8 mouse cellular contexts compared by ENCODE assay signal in the genomic region with DNA sequence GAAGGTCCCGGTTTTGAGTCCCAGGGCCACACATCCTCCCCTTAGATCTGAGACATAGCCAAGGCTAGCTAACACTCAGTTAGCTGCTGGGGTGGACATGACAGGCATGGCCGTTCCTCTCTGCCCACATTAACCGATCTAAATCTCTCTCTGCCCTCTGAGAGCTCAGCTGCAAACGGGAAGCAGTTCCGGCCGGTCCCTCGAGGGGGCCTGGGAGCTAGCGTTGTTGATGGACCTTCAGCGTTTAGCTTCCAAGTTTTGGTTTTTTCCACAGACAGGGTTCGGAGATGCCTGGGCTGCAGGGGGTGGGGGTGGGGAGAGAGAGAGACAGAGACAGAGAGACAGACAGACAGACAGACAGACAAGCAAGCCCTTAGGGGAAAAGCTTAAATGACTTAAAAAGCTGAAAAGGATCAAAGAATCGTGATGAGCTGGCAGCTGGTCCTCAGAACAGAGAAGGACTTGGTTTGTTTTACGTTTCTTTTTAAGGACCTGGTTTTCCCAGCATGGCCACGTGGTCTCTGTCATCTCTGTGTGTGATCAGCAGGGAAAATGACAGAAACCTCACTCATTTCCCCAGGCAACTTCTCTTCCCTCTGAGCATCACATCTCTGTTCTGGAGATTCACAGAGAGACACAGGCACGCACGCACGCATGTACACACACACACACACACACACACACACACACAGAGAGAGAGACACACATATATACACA. TPM values are rescaled to one million over a fixed set of nuclear protein-coding genes. Genes with fewer than 3 reads are reported as not detected.
DNase-seq lines count a peak whose midpoint lies in the region; ATAC-seq and TF ChIP-seq lines count a peak whose summit lies in the region.

No protein-coding gene starts in this region.

- intact Hi-C loops in left cerebral cortex, postnatal 14 days (cut with DNase I), result no loop called here

- no peaks in the 10 kb centered on the region for H3K9me3 ChIP-seq in forebrain, postnatal 0 days (ENCODE audit: low read length)
- no peaks in the 10 kb centered on the region for H3K9me3 ChIP-seq in intestine, embryonic 16.5 days (ENCODE audit: control insufficient read depth, low read length)
- H3K9me3 ChIP-seq in lung, embryonic 15.5 days, result no peaks in the 10 kb centered on the region
- no peaks in the 10 kb centered on the region for H3K9me3 ChIP-seq in neural tube, embryonic 15.5 days (replicated peaks)

- WGBS in forebrain, postnatal 0 days, result 20% methylated on average over 16 of the region's 16 CpGs
- WGBS in intestine, embryonic 16.5 days, result 19% methylated on average over 16 of the region's 16 CpGs
- WGBS in lung, embryonic 15.5 days, result 18% methylated on average over 16 of the region's 16 CpGs
- WGBS in neural tube, embryonic 15.5 days, result 24% methylated on average over 16 of the region's 16 CpGs

- no peaks in the 10 kb centered on the region for H3K36me3 ChIP-seq in forebrain, postnatal 0 days (ENCODE audit: insufficient read depth)
- no peaks in the 10 kb centered on the region for H3K36me3 ChIP-seq in intestine, embryonic 16.5 days (ENCODE audit: control insufficient read depth, insufficient read depth, low read length)
- no peaks in the 10 kb centered on the region for H3K36me3 ChIP-seq in lung, embryonic 15.5 days
- no peaks in the 10 kb centered on the region for H3K36me3 ChIP-seq in neural tube, embryonic 15.5 days

- peak; percentile 40 to 42 for DNase-seq in left cerebral cortex, postnatal 14 days (ENCODE audit: low spot score in 2 of 2)
- DNase-seq in left cerebral cortex, adult 8-10 months (ENCODE audit: low spot score in 2 of 2), result no peak
- DNase-seq in adrenal gland, adult (ENCODE audit: inconsistent age in 2 of 2, low spot score in 1 of 2), result peak; percentile 50 to 80
- DNase-seq in forebrain, postnatal 0 days, result peak; percentile 51

- H3K27ac ChIP-seq in forebrain, postnatal 0 days (ENCODE audit: low read depth, low read length), result no peak overlapping the region
- no peak overlapping the region for H3K27ac ChIP-seq in intestine, embryonic 16.5 days (ENCODE audit: low read length)
- H3K27ac ChIP-seq in lung, embryonic 15.5 days, result no peak overlapping the region
- H3K27ac ChIP-seq in neural tube, embryonic 15.5 days (replicated peaks), result no peak overlapping the region

- no peak overlapping the region; the same call in 1 of the 2 replicates for H3K4me2 ChIP-seq in forebrain, postnatal 0 days (ENCODE audit: low read depth)
- H3K4me2 ChIP-seq in intestine, embryonic 16.5 days (ENCODE audit: low read depth, low read length), result 0 out of 2 replicates have a peak overlapping the region, but pooled peaks have one; percentile 22
- peak overlapping the region; percentile 34; the same call in 1 of the 2 replicates for H3K4me2 ChIP-seq in lung, embryonic 15.5 days
- peak overlapping the region; percentile 36 for H3K4me2 ChIP-seq in neural tube, embryonic 15.5 days

- H3K27me3 ChIP-seq in forebrain, postnatal 0 days (ENCODE audit: insufficient read depth, low read length), result peaks cover 3% of the 10 kb centered on the region; the same call in 1 of the 2 replicates
- no peaks in the 10 kb centered on the region for H3K27me3 ChIP-seq in intestine, embryonic 16.5 days (replicated peaks; ENCODE audit: control insufficient read depth, insufficient read depth, low read length)
- H3K27me3 ChIP-seq in lung, embryonic 15.5 days, result no peaks in the 10 kb centered on the region
- H3K27me3 ChIP-seq in neural tube, embryonic 15.5 days (replicated peaks), result no peaks in the 10 kb centered on the region

- H3K9ac ChIP-seq in forebrain, postnatal 0 days, result no peak overlapping the region
- no peak overlapping the region; the same call in 1 of the 2 replicates for H3K9ac ChIP-seq in intestine, embryonic 16.5 days (ENCODE audit: low read depth, low read length)
- H3K9ac ChIP-seq in lung, embryonic 15.5 days, result no peak overlapping the region
- no peak overlapping the region for H3K9ac ChIP-seq in neural tube, embryonic 15.5 days (replicated peaks)

- ATAC-seq in forebrain, postnatal 0 days, result no peak
- ATAC-seq in intestine, embryonic 16.5 days, result no peak
- ATAC-seq in lung, embryonic 15.5 days (ENCODE audit: borderline replicate concordance, extremely low read depth, low FRiP score, low TSS enrichment), result no peak
- ATAC-seq in neural tube, embryonic 15.5 days (ENCODE audit: low FRiP score), result no peak
- no peak for ATAC-seq in cerebellum, adult (ENCODE audit: insufficient number of reproducible peaks, low FRiP score, low TSS enrichment)

- H3K4me3 ChIP-seq in forebrain, postnatal 0 days (ENCODE audit: low read depth, low read length), result no peak overlapping the region
- no peak overlapping the region for H3K4me3 ChIP-seq in intestine, embryonic 16.5 days (ENCODE audit: low read length)
- H3K4me3 ChIP-seq in lung, embryonic 15.5 days, result no peak overlapping the region
- H3K4me3 ChIP-seq in neural tube, embryonic 15.5 days (replicated peaks), result no peak overlapping the region

- TF ChIP-seq CTCF in forebrain, postnatal 0 days (IDR thresholded peaks at IDR 0.05; ENCODE audit: low read depth), result peak; percentile 70

- no peaks in the 10 kb centered on the region for H3K4me1 ChIP-seq in forebrain, postnatal 0 days (ENCODE audit: insufficient read depth)
- H3K4me1 ChIP-seq in intestine, embryonic 16.5 days (ENCODE audit: control insufficient read depth, insufficient read depth, low read length), result no peaks in the 10 kb centered on the region
- 0 out of 2 replicates have a peak, but pooled peaks cover 7% of the 10 kb centered on the region for H3K4me1 ChIP-seq in lung, embryonic 15.5 days
- H3K4me1 ChIP-seq in neural tube, embryonic 15.5 days, result peaks cover 8% of the 10 kb centered on the region; the same call in 1 of the 2 replicates

RNA-seq across cellular contexts. Expression of gene Myo1h, which starts 35.0 kb away (rescaled TPM):
- total RNA-seq in left cerebral cortex, postnatal 14 days (2021), result 1 to 10 TPM; 2.7 to 2.8 TPM
- total RNA-seq in left cerebral cortex, adult 8-10 months (2022), result 1 to 10 TPM; 2.1 to 2.6 (median 2.4) TPM
- 0.67 and 0.77 TPM in 2 replicates for total RNA-seq in forebrain, postnatal 0 days (2014; rRNA removed)
- 0.44 and 0.63 TPM in 2 replicates for polyA plus RNA-seq in forebrain, postnatal 0 days (2015; fragmentation: Nextera tagmentation; extraction: Ambion mirVana)
- polyA plus RNA-seq in intestine, embryonic 16.5 days (2015; fragmentation: Nextera tagmentation; extraction: Ambion mirVana), result 5.1 and 5.9 TPM in 2 replicates
- polyA plus RNA-seq in lung, embryonic 15.5 days (2015; fragmentation: Nextera tagmentation; extraction: Ambion mirVana), result 3.5 and 4.6 TPM in 2 replicates
- polyA plus RNA-seq in neural tube, embryonic 15.5 days (2015; fragmentation: Nextera tagmentation; extraction: Ambion mirVana), result 0.56 and 0.64 TPM in 2 replicates

RNA-seq across cellular contexts. Expression of gene Foxn4, which starts 50.3 kb away (rescaled TPM):
- total RNA-seq in left cerebral cortex, postnatal 14 days (2021), result not detected
- not detected for total RNA-seq in left cerebral cortex, adult 8-10 months (2022)
- total RNA-seq in forebrain, postnatal 0 days (2014; rRNA removed), result 0.62 and 0.67 TPM in 2 replicates
- polyA plus RNA-seq in forebrain, postnatal 0 days (2015; fragmentation: Nextera tagmentation; extraction: Ambion mirVana), result 0.52 and 0.76 TPM in 2 replicates
- polyA plus RNA-seq in intestine, embryonic 16.5 days (2015; fragmentation: Nextera tagmentation; extraction: Ambion mirVana), result not detected in 2 replicates
- polyA plus RNA-seq in lung, embryonic 15.5 days (2015; fragmentation: Nextera tagmentation; extraction: Ambion mirVana), result 1.4 and 1.7 TPM in 2 replicates
- not detected in 2 replicates for polyA plus RNA-seq in neural tube, embryonic 15.5 days (2015; fragmentation: Nextera tagmentation; extraction: Ambion mirVana)

RNA-seq across cellular contexts. Expression of gene Kctd10, which starts 56.4 kb away (rescaled TPM):
- 10 to 100 TPM; 43.6 to 46.9 TPM for total RNA-seq in left cerebral cortex, postnatal 14 days (2021)
- total RNA-seq in left cerebral cortex, adult 8-10 months (2022), result 10 to 100 TPM; 53.3 to 58.4 (median 56.9) TPM
- 61.6 and 63.0 TPM in 2 replicates for total RNA-seq in forebrain, postnatal 0 days (2014; rRNA removed)
- 69.7 and 74.1 TPM in 2 replicates for polyA plus RNA-seq in forebrain, postnatal 0 days (2015; fragmentation: Nextera tagmentation; extraction: Ambion mirVana)
- 132 and 137 TPM in 2 replicates for polyA plus RNA-seq in intestine, embryonic 16.5 days (2015; fragmentation: Nextera tagmentation; extraction: Ambion mirVana)
- 169 and 176 TPM in 2 replicates for polyA plus RNA-seq in lung, embryonic 15.5 days (2015; fragmentation: Nextera tagmentation; extraction: Ambion mirVana)
- polyA plus RNA-seq in neural tube, embryonic 15.5 days (2015; fragmentation: Nextera tagmentation; extraction: Ambion mirVana), result 50.5 and 63.8 TPM in 2 replicates

RNA-seq across cellular contexts. Expression of gene Ube3b, which starts 56.5 kb away (rescaled TPM):
- 10 to 100 TPM; 80.4 to 85.6 TPM for total RNA-seq in left cerebral cortex, postnatal 14 days (2021)
- 10 to 100 TPM; 82.5 to 88.8 (median 85.0) TPM for total RNA-seq in left cerebral cortex, adult 8-10 months (2022)
- total RNA-seq in forebrain, postnatal 0 days (2014; rRNA removed), result 45.1 and 46.8 TPM in 2 replicates
- 31.0 and 35.2 TPM in 2 replicates for polyA plus RNA-seq in forebrain, postnatal 0 days (2015; fragmentation: Nextera tagmentation; extraction: Ambion mirVana)
- 36.4 and 43.5 TPM in 2 replicates for polyA plus RNA-seq in intestine, embryonic 16.5 days (2015; fragmentation: Nextera tagmentation; extraction: Ambion mirVana)
- 43.4 and 46.5 TPM in 2 replicates for polyA plus RNA-seq in lung, embryonic 15.5 days (2015; fragmentation: Nextera tagmentation; extraction: Ambion mirVana)
- polyA plus RNA-seq in neural tube, embryonic 15.5 days (2015; fragmentation: Nextera tagmentation; extraction: Ambion mirVana), result 35.5 and 39.5 TPM in 2 replicates

Comparison
In these comparisons a context has a peak if more than half of its experiments do, and no peak if none do; other contexts are left out.
1. DNase-seq: peak in left cerebral cortex, postnatal 14 days (2 of 2), adrenal gland, adult (2 of 2) and forebrain, postnatal 0 days (single experiment); none in left cerebral cortex, adult 8-10 months (0 of 2).